10 mouse cellular contexts compared by ENCODE assay signal in the genomic region with DNA sequence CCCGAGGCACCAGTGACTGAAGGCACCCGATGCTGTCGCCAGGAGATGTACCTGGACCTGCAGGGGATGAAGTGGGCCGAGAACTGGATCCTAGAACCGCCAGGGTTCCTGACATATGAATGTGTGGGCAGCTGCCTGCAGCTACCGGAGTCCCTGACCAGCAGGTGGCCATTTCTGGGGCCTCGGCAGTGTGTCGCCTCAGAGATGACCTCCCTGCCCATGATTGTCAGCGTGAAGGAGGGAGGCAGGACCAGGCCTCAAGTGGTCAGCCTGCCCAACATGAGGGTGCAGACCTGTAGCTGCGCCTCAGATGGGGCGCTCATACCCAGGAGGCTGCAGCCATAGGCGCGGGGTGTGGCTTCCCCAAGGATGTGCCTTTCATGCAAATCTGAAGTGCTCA. TPM values are rescaled to one million over a fixed set of nuclear protein-coding genes. Genes with fewer than 3 reads are reported as not detected.
DNase-seq lines count a peak whose midpoint lies in the region; ATAC-seq and TF ChIP-seq lines count a peak whose summit lies in the region.
"Not testable (repeated sequence)": the region's sequence is repeated elsewhere in the genome, so short reads cannot be mapped to it uniquely, and the experiment has no call there.
"Had no signal": no experiment of that assay in that cellular context is flagged by ENCODE, and none has a peak within 500 bp of the region (broad histone marks: within the 10 kb centered on the region; RNA-seq: fewer than 3 reads in every experiment).

No protein-coding gene starts in this region.

- H3K4me1 ChIP-seq in heart, embryonic 13.5 days, result peaks cover 23% of the 10 kb centered on the region
- H3K4me1 ChIP-seq in liver, embryonic 13.5 days (replicated peaks), result peaks cover 65% of the 10 kb centered on the region
- H3K4me1 ChIP-seq in liver, embryonic 16.5 days (ENCODE audit: control insufficient read depth, low read depth, low read length), result peaks cover 36% of the 10 kb centered on the region
- H3K4me1 ChIP-seq in thymus, adult 2 months (replicated peaks; ENCODE audit: control insufficient read depth, insufficient read depth, low read length), result peaks cover 22% of the 10 kb centered on the region

- H3K27ac ChIP-seq in heart, embryonic 13.5 days (replicated peaks); liver, embryonic 16.5 days (ENCODE audit: low read length); thymus, adult 2 months (ENCODE audit: control insufficient read depth, insufficient read depth, low read length): not testable (repeated sequence)
- peak overlapping the region; percentile 59 for H3K27ac ChIP-seq in liver, embryonic 13.5 days

- not testable (repeated sequence) for H3K36me3 ChIP-seq in heart, embryonic 13.5 days; liver, embryonic 13.5 days; liver, embryonic 16.5 days (ENCODE audit: control insufficient read depth, insufficient read depth); thymus, adult 2 months (ENCODE audit: control insufficient read depth, insufficient read depth, low read length)

- TF ChIP-seq POLR2A in thymus, adult 2 months (IDR thresholded peaks at IDR 0.05; ENCODE audit: control insufficient read depth, extremely low read depth, insufficient read depth, low read length, poor library complexity), result not testable (repeated sequence)

- not testable (repeated sequence) for H3K9me3 ChIP-seq in heart, embryonic 13.5 days; liver, embryonic 13.5 days (replicated peaks); liver, embryonic 16.5 days (replicated peaks; ENCODE audit: control insufficient read depth, low read length)

- not testable (repeated sequence) for H3K9ac ChIP-seq in heart, embryonic 13.5 days
- peak overlapping the region; percentile 71 for H3K9ac ChIP-seq in liver, embryonic 13.5 days
- peak overlapping the region; percentile 31; the same call in 1 of the 2 replicates for H3K9ac ChIP-seq in liver, embryonic 16.5 days (ENCODE audit: low read depth, low read length)

- not testable (repeated sequence) for H3K4me3 ChIP-seq in heart, embryonic 13.5 days; thymus, adult 2 months (ENCODE audit: control insufficient read depth, insufficient read depth, low read length)
- peak overlapping the region; percentile 59 for H3K4me3 ChIP-seq in liver, embryonic 13.5 days (replicated peaks)
- peak overlapping the region; percentile 22; the same call in 1 of the 2 replicates for H3K4me3 ChIP-seq in liver, embryonic 16.5 days (ENCODE audit: low read depth, low read length)

- peak overlapping the region; percentile 70; the same call in 1 of the 2 replicates for H3K4me2 ChIP-seq in heart, embryonic 13.5 days
- peak overlapping the region; percentile 78 for H3K4me2 ChIP-seq in liver, embryonic 13.5 days
- H3K4me2 ChIP-seq in liver, embryonic 16.5 days (ENCODE audit: low read depth, low read length), result peak overlapping the region; percentile 79

- 51% methylated on average over 13 of the region's 13 CpGs for WGBS in heart, embryonic 13.5 days
- WGBS in liver, embryonic 13.5 days (ENCODE audit: insufficient replicate concordance), result 64% methylated on average over 13 of the region's 13 CpGs
- 64% methylated on average over 13 of the region's 13 CpGs for WGBS in liver, embryonic 16.5 days (ENCODE audit: insufficient replicate concordance)
- 97% methylated on average over 13 of the region's 13 CpGs for WGBS in thymus, adult 2 months

- ATAC-seq in heart, embryonic 13.5 days (ENCODE audit: extremely low read depth, insufficient number of reproducible peaks, low FRiP score, low TSS enrichment); liver, embryonic 13.5 days (ENCODE audit: low read depth); liver, embryonic 16.5 days (ENCODE audit: low read depth): not testable (repeated sequence)

- TF ChIP-seq CTCF in thymus, adult 2 months (IDR thresholded peaks at IDR 0.05; ENCODE audit: borderline replicate concordance, control insufficient read depth, extremely low read depth, insufficient read depth, low read length, poor library complexity), result 0 out of 2 replicates have a peak, but pooled peaks have one; percentile 25

- DNase-seq in ES-CJ7 (ENCODE audit: low read depth, low spot score) (peak; percentile 53), ZHBTc4 (ENCODE audit: low read depth, low spot score) (peak; percentile 40)
- not testable (repeated sequence) for DNase-seq in liver, embryonic 13.5 days; thymus, adult 2 months

- peaks cover 53% of the 10 kb centered on the region for H3K27me3 ChIP-seq in heart, embryonic 13.5 days (replicated peaks)
- H3K27me3 ChIP-seq in liver, embryonic 13.5 days, result peaks cover 33% of the 10 kb centered on the region
- peaks cover 18% of the 10 kb centered on the region for H3K27me3 ChIP-seq in liver, embryonic 16.5 days (ENCODE audit: control insufficient read depth, insufficient read depth, low read depth, low read length)
- not testable (repeated sequence) for H3K27me3 ChIP-seq in thymus, adult 2 months (ENCODE audit: control insufficient read depth, insufficient read depth, low read length)

RNA-seq across cellular contexts. Expression of a gene that starts 2.8 kb away (rescaled TPM):
- polyA plus RNA-seq in heart, embryonic 13.5 days (2015; fragmentation: Nextera tagmentation; extraction: Ambion mirVana), result 1.2 and 1.4 TPM in 2 replicates
- polyA plus RNA-seq in liver, embryonic 13.5 days (2015; fragmentation: Nextera tagmentation; extraction: Ambion mirVana), result 6.0 and 6.5 TPM in 2 replicates
- polyA plus RNA-seq in liver, embryonic 16.5 days (2015; fragmentation: Nextera tagmentation; extraction: Ambion mirVana), result 3.5 and 3.6 TPM in 2 replicates
- 6.0 and 6.4 TPM in 2 replicates for polyA plus RNA-seq in thymus, adult 2 months (2012; rRNA removed)
- polyA plus RNA-seq: CD4-positive, CD25-positive, alpha-beta regulatory T cell, adult 4 months had no signal

RNA-seq across cellular contexts. Expression of a gene that starts 4.5 kb away (rescaled TPM):
- 7.7 and 8.6 TPM in 2 replicates for polyA plus RNA-seq in heart, embryonic 13.5 days (2015; fragmentation: Nextera tagmentation; extraction: Ambion mirVana)
- 5.2 and 7.5 TPM in 2 replicates for polyA plus RNA-seq in liver, embryonic 13.5 days (2015; fragmentation: Nextera tagmentation; extraction: Ambion mirVana)
- polyA plus RNA-seq in liver, embryonic 16.5 days (2015; fragmentation: Nextera tagmentation; extraction: Ambion mirVana), result 8.9 and 10.9 TPM in 2 replicates
- 47.3 and 49.3 TPM in 2 replicates for polyA plus RNA-seq in thymus, adult 2 months (2012; rRNA removed)

RNA-seq across cellular contexts. Expression of a gene that starts 33.5 kb away (rescaled TPM):
- 56.2 and 56.5 TPM in 2 replicates for polyA plus RNA-seq in heart, embryonic 13.5 days (2015; fragmentation: Nextera tagmentation; extraction: Ambion mirVana)
- polyA plus RNA-seq in liver, embryonic 13.5 days (2015; fragmentation: Nextera tagmentation; extraction: Ambion mirVana), result 122 and 128 TPM in 2 replicates
- polyA plus RNA-seq in liver, embryonic 16.5 days (2015; fragmentation: Nextera tagmentation; extraction: Ambion mirVana), result 81.2 and 83.4 TPM in 2 replicates
- 101 and 106 TPM in 2 replicates for polyA plus RNA-seq in thymus, adult 2 months (2012; rRNA removed)

RNA-seq across cellular contexts. Expression of a gene that starts 44.7 kb away (rescaled TPM):
- polyA plus RNA-seq in heart, embryonic 13.5 days (2015; fragmentation: Nextera tagmentation; extraction: Ambion mirVana), result 0.08 and 0.28 TPM in 2 replicates
- not detected in 2 replicates for polyA plus RNA-seq in liver, embryonic 13.5 days (2015; fragmentation: Nextera tagmentation; extraction: Ambion mirVana)
- not detected in 2 replicates for polyA plus RNA-seq in liver, embryonic 16.5 days (2015; fragmentation: Nextera tagmentation; extraction: Ambion mirVana)
- polyA plus RNA-seq in thymus, adult 2 months (2012; rRNA removed), result 0.98 and 1.9 TPM in 2 replicates
- polyA plus RNA-seq: C2C12; CD4-positive, CD25-positive, alpha-beta regulatory T cell, adult 4 months; forebrain, embryonic 11.5 days; heart, embryonic 14.5 days had no signal
